Mouse (Mus musculus) liver, embryonic 14.5 days (tissue): ENCODE results near the gene Glis2.

Experiments used
- CTCF ChIP-seq: IDR thresholded peaks from 2 replicates; pipeline ENCODE4 v1.5.1; 2016; ENCODE audit warnings: antibody characterized with exemption, low read depth, control low read depth
- EP300 ChIP-seq: IDR thresholded peaks from 2 replicates; pipeline ENCODE4 v1.6.1; 2016; ENCODE audit warnings: antibody characterized with exemption, low read depth

- TF ChIP-seq CTCF, result no peak
- no peak for TF ChIP-seq EP300
Measured at GRCm38 (mm10) chr16:4652707-4653416, 58.3 kb downstream of the Glis2 start.
